ENCODE assay signal across 8 mouse cellular contexts in the genomic region with DNA sequence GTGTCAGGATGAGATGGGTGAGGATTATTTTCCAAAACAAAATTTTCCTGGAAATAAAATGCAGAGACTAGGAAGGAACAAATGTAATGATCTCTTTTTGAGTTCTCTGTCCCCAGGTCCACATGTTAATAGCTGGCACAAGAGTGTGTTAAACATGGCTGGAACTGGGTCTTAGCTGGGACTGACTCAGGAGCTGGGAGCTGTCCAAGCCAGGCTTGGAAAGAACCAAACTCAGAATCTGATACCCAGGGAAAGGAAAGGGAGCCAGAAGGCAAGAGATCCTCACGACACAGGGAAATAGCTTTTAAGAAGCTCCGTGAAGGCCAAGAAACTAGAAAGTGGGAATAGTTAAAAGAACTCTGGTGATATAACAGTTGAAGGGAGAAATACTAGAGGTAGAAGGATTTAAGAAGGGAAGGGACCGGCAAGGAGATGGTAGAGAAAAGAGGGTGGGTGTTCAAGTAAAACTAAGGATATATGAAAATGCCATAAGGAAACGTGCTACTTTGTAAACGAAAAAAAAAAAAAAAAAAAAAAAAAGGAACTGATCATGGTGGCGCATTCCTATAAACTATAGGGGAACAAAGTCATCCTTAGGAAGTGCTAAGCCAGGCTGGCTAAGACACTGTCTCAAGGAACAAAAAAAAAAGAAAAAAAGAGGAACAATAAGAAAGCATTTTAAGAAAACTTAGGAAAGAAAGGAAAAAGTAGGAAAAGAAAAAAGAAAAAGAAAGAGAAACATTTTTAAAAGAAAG. TPM values are rescaled to one million over a fixed set of nuclear protein-coding genes. Genes with fewer than 3 reads are reported as not detected.
DNase-seq lines count a peak whose midpoint lies in the region; ATAC-seq and TF ChIP-seq lines count a peak whose summit lies in the region.

No protein-coding gene starts in this region.

- ATAC-seq in kidney, embryonic 14.5 days (ENCODE audit: low FRiP score, low TSS enrichment): no peak
- ATAC-seq in limb, embryonic 11.5 days (ENCODE audit: insufficient number of reproducible peaks, low FRiP score, low TSS enrichment, low read depth): no peak
- no peak for ATAC-seq in stomach, embryonic 14.5 days (ENCODE audit: insufficient number of reproducible peaks, insufficient read depth, low FRiP score, low read depth)

- no peak for DNase-seq in kidney, postnatal 36 days
- DNase-seq in brain, embryonic 14.5 days (ENCODE audit: low read depth): peak; percentile 15
- DNase-seq in heart, adult 18-20 months: peak; percentile 33 to 37
- DNase-seq in limb, embryonic 11.5 days (ENCODE audit: low spot score): no peak
- no peak for DNase-seq in thymus, adult 2 months
- DNase-seq in kidney, postnatal 14 days: no peak

- H3K36me3 ChIP-seq in kidney, embryonic 14.5 days (ENCODE audit: control insufficient read depth, insufficient read depth, low read length): peaks cover 3% of the 10 kb centered on the region; the same call in 1 of the 2 replicates
- H3K36me3 ChIP-seq in limb, embryonic 11.5 days (ENCODE audit: control insufficient read depth, insufficient read depth, low read length): no peaks in the 10 kb centered on the region
- H3K36me3 ChIP-seq in stomach, embryonic 14.5 days (ENCODE audit: control insufficient read depth, insufficient read depth, low read length): no peaks in the 10 kb centered on the region
- H3K36me3 ChIP-seq in thymus, adult 2 months (ENCODE audit: control insufficient read depth, insufficient read depth, low read length): no peaks in the 10 kb centered on the region

- H3K9ac ChIP-seq in kidney, embryonic 14.5 days (ENCODE audit: low read depth, low read length): no peak overlapping the region
- H3K9ac ChIP-seq in limb, embryonic 11.5 days (ENCODE audit: low read length): no peak overlapping the region
- no peak overlapping the region for H3K9ac ChIP-seq in stomach, embryonic 14.5 days (replicated peaks; ENCODE audit: low read depth, low read length)

- no peak overlapping the region for H3K27ac ChIP-seq in kidney, embryonic 14.5 days (ENCODE audit: low read depth, low read length)
- H3K27ac ChIP-seq in limb, embryonic 11.5 days (replicated peaks; ENCODE audit: low read depth, low read length): no peak overlapping the region
- H3K27ac ChIP-seq in stomach, embryonic 14.5 days (ENCODE audit: low read length): no peak overlapping the region
- no peak overlapping the region for H3K27ac ChIP-seq in thymus, adult 2 months (ENCODE audit: control insufficient read depth, insufficient read depth, low read length)

- TF ChIP-seq POLR2A in brain, embryonic 14.5 days (IDR thresholded peaks at IDR 0.05; ENCODE audit: borderline replicate concordance, extremely low read depth, insufficient read depth, insufficient read length, poor library complexity, severe bottlenecking): no peak
- no peak for TF ChIP-seq POLR2A in thymus, adult 2 months (IDR thresholded peaks at IDR 0.05; ENCODE audit: control insufficient read depth, extremely low read depth, insufficient read depth, low read length, poor library complexity)

- peak overlapping the region; percentile 89; the same call in 1 of the 2 replicates for H3K4me3 ChIP-seq in kidney, embryonic 14.5 days (ENCODE audit: low read length)
- H3K4me3 ChIP-seq in limb, embryonic 11.5 days (ENCODE audit: low read depth, low read length): peak overlapping the region; percentile 78; the same call in 1 of the 2 replicates
- peak overlapping the region; percentile 85 for H3K4me3 ChIP-seq in stomach, embryonic 14.5 days (ENCODE audit: low read depth, low read length)
- no peak overlapping the region for H3K4me3 ChIP-seq in thymus, adult 2 months (ENCODE audit: control insufficient read depth, insufficient read depth, low read length)

- H3K4me1 ChIP-seq in kidney, embryonic 14.5 days (ENCODE audit: control insufficient read depth, insufficient read depth, low read length): no peaks in the 10 kb centered on the region
- H3K4me1 ChIP-seq in limb, embryonic 11.5 days (ENCODE audit: control insufficient read depth, insufficient read depth, low read length): no peaks in the 10 kb centered on the region
- 0 out of 2 replicates have a peak, but pooled peaks cover 4% of the 10 kb centered on the region for H3K4me1 ChIP-seq in stomach, embryonic 14.5 days (ENCODE audit: control insufficient read depth, insufficient read depth, low read length)
- H3K4me1 ChIP-seq in thymus, adult 2 months (replicated peaks; ENCODE audit: control insufficient read depth, insufficient read depth, low read length): peaks cover 7% of the 10 kb centered on the region

- H3K4me2 ChIP-seq in kidney, embryonic 14.5 days (replicated peaks; ENCODE audit: low read depth, low read length): peak overlapping the region; percentile 24
- peak overlapping the region; percentile 82; the same call in 1 of the 2 replicates for H3K4me2 ChIP-seq in limb, embryonic 11.5 days (ENCODE audit: low read depth, severe bottlenecking)
- peak overlapping the region; percentile 96; the same call in 1 of the 2 replicates for H3K4me2 ChIP-seq in stomach, embryonic 14.5 days (replicated peaks; ENCODE audit: low read depth, low read length)

- 18% methylated on average over 6 of the region's 6 CpGs for WGBS in kidney, embryonic 14.5 days
- WGBS in limb, embryonic 11.5 days: 25% methylated on average over 6 of the region's 6 CpGs
- WGBS in stomach, embryonic 14.5 days: 20% methylated on average over 6 of the region's 6 CpGs
- WGBS in thymus, adult 2 months: 32% methylated on average over 6 of the region's 6 CpGs

- H3K27me3 ChIP-seq in kidney, embryonic 14.5 days (ENCODE audit: control insufficient read depth, insufficient read depth, low read length): no peaks in the 10 kb centered on the region
- no peaks in the 10 kb centered on the region for H3K27me3 ChIP-seq in limb, embryonic 11.5 days (ENCODE audit: control insufficient read depth, insufficient read depth, low read length)
- H3K27me3 ChIP-seq in stomach, embryonic 14.5 days (ENCODE audit: control insufficient read depth, insufficient read depth, low read length): no peaks in the 10 kb centered on the region
- no peaks in the 10 kb centered on the region for H3K27me3 ChIP-seq in thymus, adult 2 months (ENCODE audit: control insufficient read depth, insufficient read depth, low read length)

- no peak for TF ChIP-seq CTCF in brain, embryonic 14.5 days (IDR thresholded peaks at IDR 0.05; ENCODE audit: borderline replicate concordance, extremely low read depth, insufficient read depth, insufficient read length)
- TF ChIP-seq CTCF in thymus, adult 2 months (IDR thresholded peaks at IDR 0.05; ENCODE audit: borderline replicate concordance, control insufficient read depth, extremely low read depth, insufficient read depth, low read length, poor library complexity): no peak

- no peaks in the 10 kb centered on the region for H3K9me3 ChIP-seq in kidney, embryonic 14.5 days (ENCODE audit: control insufficient read depth, low read length)
- no peaks in the 10 kb centered on the region for H3K9me3 ChIP-seq in limb, embryonic 11.5 days (ENCODE audit: control insufficient read depth, low read length)
- no peaks in the 10 kb centered on the region for H3K9me3 ChIP-seq in stomach, embryonic 14.5 days (ENCODE audit: control insufficient read depth, low read depth, low read length)

RNA-seq across cellular contexts. Expression of a gene that starts 0.5 kb away (rescaled TPM):
- 6.6 and 11.3 TPM in 2 replicates for polyA plus RNA-seq in kidney, embryonic 14.5 days (2014; fragmentation: Nextera tagmentation; extraction: Ambion mirVana)
- polyA plus RNA-seq in brain, embryonic 14.5 days (2012; rRNA removed): 17.0 and 18.7 TPM in 2 replicates
- 10 to 100 TPM; 14.5 to 15.0 TPM for total RNA-seq in heart, adult 18-20 months (2021)
- polyA plus RNA-seq in limb, embryonic 11.5 days (2014; fragmentation: Nextera tagmentation; extraction: Ambion mirVana): 10.8 and 12.6 TPM in 2 replicates
- polyA plus RNA-seq in stomach, embryonic 14.5 days (2014; fragmentation: Nextera tagmentation; extraction: Ambion mirVana): 12.0 and 14.0 TPM in 2 replicates
- 23.2 and 25.6 TPM in 2 replicates for polyA plus RNA-seq in thymus, adult 2 months (2012; rRNA removed)

Comparison
In these comparisons a context has a peak if more than half of its experiments do, and no peak if none do; other contexts are left out.
1. H3K4me2 ChIP-seq: peak in every context shown above with its lines; median percentile 96 in stomach, embryonic 14.5 days; 82 in limb, embryonic 11.5 days; 24 in kidney, embryonic 14.5 days.
2. DNase-seq: peak in brain, embryonic 14.5 days (single experiment) and heart, adult 18-20 months (2 of 2); none in kidney, postnatal 36 days (0 of 2), limb, embryonic 11.5 days (single experiment), thymus, adult 2 months (single experiment) and kidney, postnatal 14 days (single experiment).